Mouse (Mus musculus): ENCODE results near the gene Btn2a2. TPM values are rescaled to one million over a fixed set of nuclear protein-coding genes. Genes with fewer than 3 reads are reported as not detected.

The Btn2a2 gene
- polyA plus RNA-seq, 1 experiment, result not detected

GRCm38 (mm10) chr13:23450398-23450797 is 38.3 kb downstream of the Btn2a2 start:
- H3K4me3 ChIP-seq (ENCODE audit: insufficient read depth, low read depth, low read length), result peak overlapping the region; percentile 63
- no peaks in the 10 kb centered on the region for H3K4me1 ChIP-seq (ENCODE audit: control insufficient read depth, insufficient read depth, insufficient read length, low read length)
- H3K27ac ChIP-seq (replicated peaks; ENCODE audit: low read depth, low read length), result no peak overlapping the region

DNA sequence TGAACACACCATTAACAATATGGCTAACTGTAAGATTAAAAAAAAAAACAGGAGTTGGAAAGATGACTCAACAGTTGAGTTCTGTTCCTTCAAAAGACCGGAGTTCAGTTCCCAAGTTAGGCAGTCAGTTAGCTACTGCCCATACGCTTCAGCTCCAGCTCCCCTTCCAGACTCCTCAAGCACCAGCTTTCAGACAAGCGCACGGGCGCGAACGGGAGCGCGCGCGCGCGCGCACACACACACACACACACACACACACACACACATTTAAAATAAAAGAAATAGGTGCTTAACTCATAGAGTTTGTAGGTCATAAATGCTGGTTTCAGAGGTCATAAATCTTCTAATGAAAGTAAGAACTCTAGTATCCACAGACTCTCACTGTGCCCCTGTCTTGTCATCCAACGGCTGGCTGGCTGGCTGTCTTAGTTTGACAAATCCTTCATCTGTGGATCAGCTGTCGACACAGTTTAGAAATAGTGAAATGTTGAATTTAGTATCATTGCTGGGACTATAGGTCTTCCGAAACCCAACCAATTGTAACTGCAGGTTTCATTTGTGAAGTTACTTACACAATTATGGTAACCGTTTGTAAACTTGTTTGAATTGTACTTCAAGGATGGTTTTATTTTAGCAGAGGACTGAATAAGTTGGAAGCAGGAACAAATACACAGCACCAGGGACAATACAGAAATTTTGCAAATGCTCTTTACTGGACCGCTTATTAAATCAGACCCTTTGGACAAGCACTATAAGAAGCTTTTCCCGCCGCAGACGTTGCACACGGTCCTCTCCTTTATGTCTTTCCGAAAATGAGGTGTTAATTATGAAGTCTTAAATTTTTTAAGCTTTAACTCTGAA is 39.2 kb downstream of the Btn2a2 start:
- no peaks in the 10 kb centered on the region for H3K4me1 ChIP-seq (ENCODE audit: control insufficient read depth, insufficient read depth, insufficient read length, low read length)
- no peak overlapping the region for H3K27ac ChIP-seq (replicated peaks; ENCODE audit: low read depth, low read length)
- peak overlapping the region; percentile 63 for H3K4me3 ChIP-seq (ENCODE audit: insufficient read depth, low read depth, low read length)

DNA sequence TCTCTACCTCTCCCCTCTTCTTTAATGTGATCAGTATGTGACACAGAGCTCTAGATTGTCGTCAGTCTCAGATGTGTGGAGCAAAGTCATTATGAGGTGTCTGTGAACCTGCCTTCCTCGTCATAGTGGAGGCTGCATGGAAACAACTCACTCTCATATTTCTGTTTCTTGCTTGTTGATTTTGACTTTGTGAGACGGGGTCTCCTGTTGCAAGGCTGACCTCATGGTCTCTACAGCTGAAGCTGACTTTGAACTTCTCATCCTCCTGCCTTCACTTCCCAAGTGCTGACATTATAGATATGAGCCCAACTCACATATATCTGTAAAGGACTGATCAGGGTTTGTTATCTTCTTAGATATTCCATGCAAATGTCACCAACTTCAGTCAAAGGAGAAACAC is 39.9 kb downstream of the Btn2a2 start:
- no peaks in the 10 kb centered on the region for H3K4me1 ChIP-seq (ENCODE audit: control insufficient read depth, insufficient read depth, insufficient read length, low read length)
- H3K27ac ChIP-seq (replicated peaks; ENCODE audit: low read depth, low read length), result no peak overlapping the region
- H3K4me3 ChIP-seq (ENCODE audit: insufficient read depth, low read depth, low read length), result no peak overlapping the region

DNA sequence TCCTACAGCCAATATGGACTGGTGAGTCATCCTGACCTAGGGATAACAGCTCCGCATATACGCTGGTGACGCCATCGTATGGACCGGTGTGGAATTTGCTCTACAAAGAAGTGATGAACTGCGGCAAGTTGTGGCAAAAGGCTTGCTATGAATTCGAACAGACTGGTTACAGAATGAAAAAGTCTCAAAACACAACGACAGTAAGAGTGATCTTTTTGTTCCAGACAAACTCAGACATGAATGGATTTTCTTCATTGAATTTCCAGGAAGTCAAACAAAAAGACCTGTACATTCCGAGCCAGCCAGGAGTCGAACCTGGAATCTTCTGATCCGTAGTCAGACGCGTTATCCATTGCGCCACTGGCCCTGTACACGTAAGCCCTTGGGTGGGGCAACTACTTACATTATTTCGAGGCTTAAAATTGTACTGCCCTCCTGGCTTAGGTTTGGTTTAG is 42.1 kb downstream of the Btn2a2 start:
- H3K4me3 ChIP-seq (ENCODE audit: insufficient read depth, low read depth, low read length), result peak overlapping the region; percentile 63
- H3K27ac ChIP-seq (replicated peaks; ENCODE audit: low read depth, low read length), result no peak overlapping the region

DNA sequence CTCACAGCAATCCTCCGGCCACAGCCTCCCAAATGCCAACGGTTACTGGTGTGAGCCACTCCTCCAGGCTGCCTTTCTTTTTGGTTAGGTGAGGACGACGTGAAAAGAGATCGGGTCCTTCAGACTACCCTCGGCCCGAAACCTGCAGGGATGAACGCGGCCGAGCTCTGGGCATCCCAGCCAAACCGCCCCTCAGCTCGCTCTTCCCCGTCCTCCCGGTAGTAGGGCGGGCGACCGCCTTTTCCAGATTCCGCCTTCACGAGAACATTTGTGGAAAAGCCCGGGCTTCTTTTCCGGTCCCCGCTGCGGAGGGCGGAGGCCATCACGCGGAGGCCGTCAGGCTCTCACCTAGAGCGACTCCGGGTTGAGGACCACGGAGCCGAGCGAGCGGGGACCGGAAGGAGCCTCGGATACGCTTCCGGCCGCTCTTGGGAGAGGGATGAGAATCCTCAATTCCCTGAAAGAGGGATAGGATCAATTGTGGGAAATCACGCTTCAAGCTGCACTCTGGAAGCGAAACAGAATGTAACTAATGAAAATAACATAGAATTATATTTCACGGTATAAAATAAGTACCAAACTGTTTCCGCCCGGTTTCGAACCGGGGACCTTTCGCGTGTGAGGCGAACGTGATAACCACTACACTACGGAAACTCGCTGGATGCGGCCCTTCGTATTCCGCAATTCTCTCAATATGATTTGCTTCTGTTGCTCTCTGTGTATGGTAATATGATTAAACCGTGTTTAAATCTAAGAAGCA is 42.9 kb downstream of the Btn2a2 start:
- peak overlapping the region; percentile 79 for H3K4me3 ChIP-seq (ENCODE audit: insufficient read depth, low read depth, low read length)
- no peaks in the 10 kb centered on the region for H3K4me1 ChIP-seq (ENCODE audit: control insufficient read depth, insufficient read depth, insufficient read length, low read length)
- peak overlapping the region; percentile 56 for H3K27ac ChIP-seq (replicated peaks; ENCODE audit: low read depth, low read length)

More for the DNA sequence above, 42.1 kb downstream of the Btn2a2 start:
- H3K4me1 ChIP-seq (ENCODE audit: control insufficient read depth, insufficient read depth, insufficient read length, low read length), result no peaks in the 10 kb centered on the region

- no peaks in the 10 kb centered on the region for H3K4me1 ChIP-seq (ENCODE audit: control insufficient read depth, insufficient read depth, insufficient read length, low read length)
- H3K4me3 ChIP-seq (ENCODE audit: insufficient read depth, low read depth, low read length), result peak overlapping the region; percentile 79
- H3K27ac ChIP-seq (replicated peaks; ENCODE audit: low read depth, low read length), result peak overlapping the region; percentile 56
Measured at GRCm38 (mm10) chr13:23445156-23445555, 43.5 kb downstream of the Btn2a2 start.

GRCm38 (mm10) chr13:23444451-23444850 is 44.2 kb downstream of the Btn2a2 start:
- no peaks in the 10 kb centered on the region for H3K4me1 ChIP-seq (ENCODE audit: control insufficient read depth, insufficient read depth, insufficient read length, low read length)
- no peak overlapping the region for H3K27ac ChIP-seq (replicated peaks; ENCODE audit: low read depth, low read length)
- no peak overlapping the region for H3K4me3 ChIP-seq (ENCODE audit: insufficient read depth, low read depth, low read length)

DNA sequence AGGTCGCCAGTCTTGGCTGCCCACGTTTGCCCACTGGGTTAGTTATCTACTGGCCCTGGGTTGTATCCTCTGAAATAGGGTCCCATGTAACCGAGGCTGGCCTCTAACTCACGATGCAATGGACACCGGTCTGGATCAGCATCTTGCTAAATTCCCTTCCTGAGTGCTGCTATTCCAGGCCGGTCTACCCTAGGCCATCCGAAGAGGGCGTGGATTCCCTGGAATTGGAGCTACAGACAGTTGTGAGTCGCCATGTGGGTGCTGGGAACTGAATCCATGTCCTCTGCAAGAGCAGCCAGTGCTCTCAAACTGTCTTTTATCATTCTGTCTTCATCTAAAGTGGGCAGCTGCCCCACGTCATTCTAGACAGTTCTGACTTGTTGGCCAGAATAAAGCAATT is 48.8 kb downstream of the Btn2a2 start:
- H3K27ac ChIP-seq (replicated peaks; ENCODE audit: low read depth, low read length), result no peak overlapping the region
- no peak overlapping the region for H3K4me3 ChIP-seq (ENCODE audit: insufficient read depth, low read depth, low read length)
- H3K4me1 ChIP-seq (ENCODE audit: control insufficient read depth, insufficient read depth, insufficient read length, low read length), result no peaks in the 10 kb centered on the region

GRCm38 (mm10) chr13:23438521-23438920 is 50.1 kb downstream of the Btn2a2 start:
- H3K27ac ChIP-seq (replicated peaks; ENCODE audit: low read depth, low read length), result no peak overlapping the region
- H3K4me1 ChIP-seq (ENCODE audit: control insufficient read depth, insufficient read depth, insufficient read length, low read length), result no peaks in the 10 kb centered on the region
- H3K4me3 ChIP-seq (ENCODE audit: insufficient read depth, low read depth, low read length), result peak overlapping the region; percentile 45; the same call in 1 of the 2 replicates

DNA sequence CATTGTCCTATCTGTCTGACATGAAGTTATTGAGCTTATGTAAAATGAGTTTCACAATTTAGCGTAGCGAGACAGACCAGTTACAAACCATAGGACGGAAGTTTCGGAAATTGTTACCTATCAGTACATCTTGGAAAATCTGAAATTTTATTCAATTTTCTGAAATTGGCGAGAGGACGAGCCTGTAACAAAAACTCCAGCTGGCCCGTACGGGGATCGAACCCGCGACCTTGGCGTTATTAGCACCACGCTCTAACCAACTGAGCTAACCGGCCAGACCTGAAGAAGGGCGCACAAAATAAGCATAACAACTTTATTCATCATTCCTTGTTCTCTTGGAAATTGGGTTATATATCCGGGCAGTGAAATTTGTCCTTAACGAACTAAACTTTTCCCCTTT is 50.7 kb downstream of the Btn2a2 start:
- H3K27ac ChIP-seq (replicated peaks; ENCODE audit: low read depth, low read length), result no peak overlapping the region
- H3K4me1 ChIP-seq (ENCODE audit: control insufficient read depth, insufficient read depth, insufficient read length, low read length), result no peaks in the 10 kb centered on the region
- H3K4me3 ChIP-seq (ENCODE audit: insufficient read depth, low read depth, low read length), result peak overlapping the region; percentile 77

- peak overlapping the region; percentile 63 for H3K27ac ChIP-seq (replicated peaks; ENCODE audit: low read depth, low read length)
- H3K4me3 ChIP-seq (ENCODE audit: insufficient read depth, low read depth, low read length), result peak overlapping the region; percentile 77
- H3K4me1 ChIP-seq (ENCODE audit: control insufficient read depth, insufficient read depth, insufficient read length, low read length), result no peaks in the 10 kb centered on the region
Measured at GRCm38 (mm10) chr13:23436861-23437822, 51.5 kb downstream of the Btn2a2 start.

DNA sequence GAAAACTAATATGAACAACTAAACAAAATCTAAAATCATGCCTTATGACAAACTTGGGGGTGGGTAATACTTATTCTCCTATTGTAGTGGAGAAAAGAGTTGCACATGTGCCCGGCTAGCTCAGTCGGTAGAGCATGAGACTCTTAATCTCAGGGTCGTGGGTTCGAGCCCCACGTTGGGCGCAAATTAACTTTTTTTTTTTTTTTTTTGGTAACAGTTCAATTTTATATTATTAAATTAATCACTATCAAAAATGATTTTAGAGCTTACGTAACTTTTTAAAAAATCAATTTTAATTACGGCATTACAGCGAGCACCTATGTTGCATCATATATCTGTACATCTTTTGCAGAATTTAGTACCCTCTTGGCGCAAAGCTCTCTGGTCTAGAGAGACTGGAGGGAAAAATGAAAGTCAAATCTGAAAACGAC is 52.4 kb downstream of the Btn2a2 start:
- peak overlapping the region; percentile 22; the same call in 1 of the 2 replicates for H3K4me3 ChIP-seq (ENCODE audit: insufficient read depth, low read depth, low read length)
- no peak overlapping the region for H3K27ac ChIP-seq (replicated peaks; ENCODE audit: low read depth, low read length)
- H3K4me1 ChIP-seq (ENCODE audit: control insufficient read depth, insufficient read depth, insufficient read length, low read length), result no peaks in the 10 kb centered on the region

DNA sequence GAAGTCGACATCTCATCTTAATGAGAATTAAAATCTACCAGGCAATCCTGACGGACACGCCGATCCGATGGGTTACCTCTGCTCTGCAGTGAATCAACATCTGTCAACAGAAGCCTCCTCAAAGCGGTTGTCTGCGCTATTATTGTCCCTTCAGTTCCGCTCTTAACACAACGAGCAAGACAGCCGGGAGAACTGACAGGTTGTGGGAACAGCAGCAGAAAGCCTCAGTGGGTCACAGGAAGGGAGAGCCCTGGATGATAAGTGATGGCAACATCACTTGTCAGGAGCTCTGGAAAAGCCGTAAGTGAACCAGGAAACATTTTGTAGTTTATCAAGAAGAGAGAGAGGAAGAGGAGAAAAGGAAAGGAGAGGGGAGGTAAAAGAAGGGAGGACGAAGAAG is 53.0 kb downstream of the Btn2a2 start:
- peak overlapping the region; percentile 36 for H3K4me3 ChIP-seq (ENCODE audit: insufficient read depth, low read depth, low read length)
- H3K4me1 ChIP-seq (ENCODE audit: control insufficient read depth, insufficient read depth, insufficient read length, low read length), result no peaks in the 10 kb centered on the region
- H3K27ac ChIP-seq (replicated peaks; ENCODE audit: low read depth, low read length), result no peak overlapping the region

DNA sequence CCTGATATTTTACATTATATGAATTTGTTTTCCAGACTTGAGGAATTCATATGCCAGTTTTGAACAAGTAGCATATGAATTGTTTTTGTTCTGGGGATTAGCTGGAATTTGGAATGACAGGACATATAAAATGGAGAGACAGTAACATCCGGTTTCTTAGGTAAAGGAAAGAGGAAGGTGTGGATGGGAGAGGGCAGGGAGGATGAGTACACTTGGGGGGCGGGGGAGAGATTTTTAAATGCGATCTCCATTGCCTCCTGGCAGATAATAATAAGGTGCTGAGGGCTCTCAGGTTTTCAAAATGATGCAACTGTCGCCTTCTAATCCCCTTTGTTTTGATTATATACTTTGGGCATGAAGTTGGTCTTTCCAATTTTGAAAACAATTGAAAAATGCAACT is 53.4 kb downstream of the Btn2a2 start:
- H3K27ac ChIP-seq (replicated peaks; ENCODE audit: low read depth, low read length), result no peak overlapping the region
- no peaks in the 10 kb centered on the region for H3K4me1 ChIP-seq (ENCODE audit: control insufficient read depth, insufficient read depth, insufficient read length, low read length)
- H3K4me3 ChIP-seq (ENCODE audit: insufficient read depth, low read depth, low read length), result no peak overlapping the region; the same call in 1 of the 2 replicates
